Mouse (Mus musculus): ENCODE measurements at regions not wholly inside any gene's neighbourhood (a gene's known extent, or its start where the extent isn't known, plus 50 kb on each side); places are given as distances from the start of the nearest gene placed in this dataset.

DNA sequence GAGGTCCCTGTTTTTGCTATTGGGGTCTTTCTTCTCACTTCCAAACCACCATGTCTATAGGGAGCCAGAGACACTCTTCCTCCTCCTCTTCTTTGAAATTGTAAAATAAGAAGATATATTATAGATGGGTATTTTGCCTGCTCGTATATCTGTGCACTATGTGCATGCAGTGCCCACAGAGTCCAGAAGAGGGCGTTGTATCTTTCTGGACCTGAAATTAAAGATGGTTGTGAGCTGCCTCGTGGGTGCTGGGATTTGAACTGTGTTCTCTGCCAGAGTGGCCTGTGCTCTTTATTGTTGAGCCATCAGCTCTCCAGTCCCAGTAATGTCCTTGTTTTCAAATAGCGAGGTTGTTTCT, 285.7 kb upstream of the Gm10131 start:
- WGBS: 32% methylated on average over 4 of the region's 4 CpGs
- Histone ChIP-seq H3K27ac (ENCODE audit: control insufficient read depth, insufficient read depth, low read depth, low read length, poor library complexity) (no peak overlapping the region), H3K4me1 (ENCODE audit: control insufficient read depth, insufficient read depth, low read length) (no peaks in the 10 kb centered on the region), H3K4me3 (replicated peaks; ENCODE audit: control insufficient read depth, low read depth, low read length) (no peak overlapping the region)
- TF ChIP-seq CTCF (IDR thresholded peaks at IDR 0.05; ENCODE audit: control insufficient read depth, insufficient read depth, low read length): no peak
- no peak for TF ChIP-seq POLR2A (IDR thresholded peaks at IDR 0.05; ENCODE audit: borderline replicate concordance, control insufficient read depth, low read depth, low read length)

DNA sequence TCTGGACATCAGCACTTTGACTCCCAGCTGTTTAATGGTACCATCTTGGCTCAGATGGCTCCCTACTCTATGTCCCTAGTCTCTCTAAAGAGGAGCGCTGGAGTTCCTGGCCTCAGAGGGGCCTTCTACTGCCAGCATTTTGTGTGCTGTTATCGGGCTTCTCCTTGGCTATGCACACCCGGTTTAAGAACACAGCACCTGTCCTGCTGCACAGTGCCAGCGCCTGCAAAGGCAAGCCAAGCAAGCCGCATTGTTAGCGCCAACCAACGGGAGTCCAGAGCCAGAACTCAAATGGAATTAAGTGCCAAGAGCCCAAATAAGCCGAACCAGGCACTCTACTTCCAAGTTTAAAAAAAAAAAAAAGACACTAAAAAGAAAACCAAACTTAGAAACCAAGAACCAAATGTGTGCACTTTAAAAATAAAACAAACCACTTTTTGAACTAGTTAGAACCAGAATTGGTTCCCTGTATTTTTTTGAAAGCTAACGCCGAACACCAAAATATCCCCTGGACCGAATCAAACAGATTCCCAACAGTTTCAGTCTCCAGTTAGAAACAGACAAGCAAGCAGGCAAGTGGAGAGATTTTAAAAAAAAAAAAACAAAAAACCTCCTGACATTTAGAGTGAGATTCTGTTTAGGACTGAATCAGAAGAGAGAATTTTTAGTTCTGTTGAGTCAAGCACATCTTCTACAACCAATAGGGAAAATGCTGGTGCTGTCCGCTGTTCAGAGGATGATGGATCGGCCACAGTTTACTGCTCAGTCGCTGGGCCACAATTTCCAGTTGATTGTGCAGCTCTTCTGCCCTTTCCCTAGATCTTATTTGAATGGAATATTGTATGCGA, 281.7 kb upstream of the Gm10131 start:
- WGBS: 81% methylated on average over 15 of the region's 15 CpGs
- H3K27ac ChIP-seq (ENCODE audit: control insufficient read depth, insufficient read depth, low read depth, low read length, poor library complexity): no peak overlapping the region
- H3K4me1 ChIP-seq (ENCODE audit: control insufficient read depth, insufficient read depth, low read length): no peaks in the 10 kb centered on the region
- TF ChIP-seq CTCF (IDR thresholded peaks at IDR 0.05; ENCODE audit: control insufficient read depth, insufficient read depth, low read length): no peak
- no peak for TF ChIP-seq POLR2A (IDR thresholded peaks at IDR 0.05; ENCODE audit: borderline replicate concordance, control insufficient read depth, low read depth, low read length)
- H3K4me3 ChIP-seq (replicated peaks; ENCODE audit: control insufficient read depth, low read depth, low read length): no peak overlapping the region

DNA sequence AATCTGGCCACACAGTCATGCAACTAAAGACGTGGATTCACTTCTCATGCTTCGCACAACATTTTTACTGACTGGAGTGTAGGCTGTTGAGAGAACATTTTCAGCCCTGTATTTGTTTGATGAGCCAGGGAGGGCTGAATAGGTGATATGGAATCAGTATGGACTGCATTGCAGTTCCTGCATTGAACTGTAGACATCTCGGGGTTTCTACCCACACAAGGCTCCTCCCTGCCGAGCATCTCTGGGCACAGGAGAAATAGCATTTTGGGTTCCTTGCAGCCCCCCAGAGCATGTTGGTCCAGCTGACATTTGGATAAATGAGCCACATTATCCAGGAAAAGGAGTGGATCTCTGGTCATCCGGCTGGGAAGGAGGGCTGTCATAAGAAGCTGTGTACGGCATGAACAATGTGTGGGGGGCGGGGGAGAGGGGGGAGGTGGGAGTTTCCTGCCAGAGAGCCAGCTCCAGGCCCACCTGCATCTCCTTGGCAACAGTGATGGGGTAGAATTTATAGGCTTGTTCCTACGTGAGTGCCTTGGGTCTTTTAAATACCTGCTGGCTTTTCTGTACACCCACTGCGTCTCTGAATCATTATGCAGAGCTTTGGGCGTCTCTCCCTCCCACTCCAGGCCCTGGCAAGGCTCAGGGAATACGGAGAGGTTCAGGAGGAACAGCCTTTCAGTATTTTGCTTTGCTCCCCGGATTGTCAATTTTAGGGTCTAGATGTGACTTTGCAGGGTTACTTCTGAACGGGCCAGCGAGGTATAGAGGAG, 280.9 kb upstream of the Gm10131 start:
- WGBS: 75% methylated on average over 14 of the region's 14 CpGs

DNA sequence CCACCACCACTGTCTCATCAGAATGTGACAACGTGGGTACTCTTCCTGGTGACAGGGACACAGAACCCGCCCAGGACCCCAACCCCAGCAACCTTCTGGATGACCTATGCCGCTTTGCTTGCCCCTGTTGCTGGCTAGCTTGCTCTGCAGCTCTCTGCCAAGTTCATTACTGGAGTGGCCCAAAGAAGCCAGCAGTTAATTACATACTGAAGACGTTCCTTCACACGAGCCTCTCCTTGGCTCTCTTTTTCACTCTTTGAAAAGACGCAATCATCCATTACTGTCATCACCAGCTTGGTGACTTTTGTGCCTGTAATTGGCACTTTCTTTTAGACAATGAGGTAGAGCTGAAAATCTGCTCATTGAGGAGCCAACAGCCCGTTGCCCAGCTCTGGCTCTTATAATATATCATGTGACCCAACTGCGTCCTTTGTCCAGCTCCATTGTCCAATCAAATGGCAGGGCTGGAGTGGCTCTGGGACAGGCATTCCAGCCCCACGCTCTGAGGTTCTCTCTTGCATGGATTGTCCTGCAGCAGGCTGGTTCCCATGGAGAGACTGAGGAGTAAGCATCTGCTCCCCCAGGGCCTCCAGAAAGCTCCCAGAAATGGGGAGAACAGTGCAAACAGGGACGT, 274.4 kb upstream of the Gm10131 start:
- 79% methylated on average over 10 of the region's 10 CpGs for WGBS
- Histone ChIP-seq H3K4me3 (replicated peaks; ENCODE audit: control insufficient read depth, low read depth, low read length) (no peak overlapping the region), H3K4me1 (ENCODE audit: control insufficient read depth, insufficient read depth, low read length) (no peaks in the 10 kb centered on the region), H3K27ac (ENCODE audit: control insufficient read depth, insufficient read depth, low read depth, low read length, poor library complexity) (no peak overlapping the region)
- no peak for TF ChIP-seq POLR2A (IDR thresholded peaks at IDR 0.05; ENCODE audit: borderline replicate concordance, control insufficient read depth, low read depth, low read length)
- no peak for TF ChIP-seq CTCF (IDR thresholded peaks at IDR 0.05; ENCODE audit: control insufficient read depth, insufficient read depth, low read length)

More for the DNA sequence above, 280.9 kb upstream of the Gm10131 start:
- TF ChIP-seq POLR2A (IDR thresholded peaks at IDR 0.05; ENCODE audit: borderline replicate concordance, control insufficient read depth, low read depth, low read length) (no peak), CTCF (IDR thresholded peaks at IDR 0.05; ENCODE audit: control insufficient read depth, insufficient read depth, low read length) (no peak)
- Histone ChIP-seq H3K27ac (ENCODE audit: control insufficient read depth, insufficient read depth, low read depth, low read length, poor library complexity) (no peak overlapping the region), H3K4me1 (ENCODE audit: control insufficient read depth, insufficient read depth, low read length) (no peaks in the 10 kb centered on the region), H3K4me3 (replicated peaks; ENCODE audit: control insufficient read depth, low read depth, low read length) (no peak overlapping the region)

DNA sequence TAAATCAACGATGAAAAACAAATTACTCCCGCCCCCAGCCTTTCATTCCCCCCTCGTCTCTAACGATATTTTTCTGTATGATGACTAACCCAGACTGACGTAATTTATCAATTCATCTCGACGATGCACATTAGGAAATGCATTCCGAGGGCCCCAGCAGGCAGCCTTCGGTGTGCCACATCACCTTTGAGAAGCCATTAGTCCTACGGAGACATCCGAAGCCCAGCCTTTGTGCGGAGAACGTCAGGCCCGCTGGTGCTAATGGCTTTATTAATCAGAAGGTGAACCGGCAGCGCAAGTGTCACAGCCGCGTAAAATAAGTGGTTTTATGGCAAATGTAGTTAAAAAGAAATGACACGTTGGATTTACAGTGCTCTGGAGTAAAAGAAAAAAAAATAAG, 269.1 kb upstream of the Gm10131 start:
- 81% methylated on average over 19 of the region's 19 CpGs for WGBS
- Histone ChIP-seq H3K4me1 (ENCODE audit: control insufficient read depth, insufficient read depth, low read length) (no peaks in the 10 kb centered on the region), H3K4me3 (replicated peaks; ENCODE audit: control insufficient read depth, low read depth, low read length) (no peak overlapping the region), H3K27ac (ENCODE audit: control insufficient read depth, insufficient read depth, low read depth, low read length, poor library complexity) (no peak overlapping the region)
- no peak for TF ChIP-seq POLR2A (IDR thresholded peaks at IDR 0.05; ENCODE audit: borderline replicate concordance, control insufficient read depth, low read depth, low read length)

DNA sequence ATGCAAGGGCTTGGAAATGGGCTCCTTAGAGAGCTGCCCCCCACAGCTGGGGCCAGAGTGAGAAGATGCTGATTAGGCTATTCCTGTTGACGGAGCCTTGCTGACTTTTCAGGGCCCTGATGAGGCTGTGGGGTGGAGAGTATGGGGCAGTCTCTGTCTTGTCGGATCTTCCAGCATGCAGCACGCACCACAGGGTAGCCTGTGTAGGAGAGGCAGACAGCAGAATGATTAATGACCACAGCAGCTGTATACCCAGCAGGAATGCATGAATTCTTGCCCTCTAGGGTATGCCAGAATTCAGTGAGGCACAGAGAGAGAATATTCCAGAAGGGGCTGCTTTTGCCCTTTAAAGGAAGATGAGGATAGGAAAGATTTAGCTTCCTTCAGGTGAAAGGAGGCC, 265.6 kb upstream of the Gm10131 start:
- H3K4me1 ChIP-seq (ENCODE audit: control insufficient read depth, insufficient read depth, low read length): no peaks in the 10 kb centered on the region
- WGBS: 56% methylated on average over 3 of the region's 3 CpGs
- H3K4me3 ChIP-seq (replicated peaks; ENCODE audit: control insufficient read depth, low read depth, low read length): no peak overlapping the region
- TF ChIP-seq POLR2A (IDR thresholded peaks at IDR 0.05; ENCODE audit: borderline replicate concordance, control insufficient read depth, low read depth, low read length) (no peak), CTCF (IDR thresholded peaks at IDR 0.05; ENCODE audit: control insufficient read depth, insufficient read depth, low read length) (no peak)
- no peak overlapping the region for H3K27ac ChIP-seq (ENCODE audit: control insufficient read depth, insufficient read depth, low read depth, low read length, poor library complexity)

DNA sequence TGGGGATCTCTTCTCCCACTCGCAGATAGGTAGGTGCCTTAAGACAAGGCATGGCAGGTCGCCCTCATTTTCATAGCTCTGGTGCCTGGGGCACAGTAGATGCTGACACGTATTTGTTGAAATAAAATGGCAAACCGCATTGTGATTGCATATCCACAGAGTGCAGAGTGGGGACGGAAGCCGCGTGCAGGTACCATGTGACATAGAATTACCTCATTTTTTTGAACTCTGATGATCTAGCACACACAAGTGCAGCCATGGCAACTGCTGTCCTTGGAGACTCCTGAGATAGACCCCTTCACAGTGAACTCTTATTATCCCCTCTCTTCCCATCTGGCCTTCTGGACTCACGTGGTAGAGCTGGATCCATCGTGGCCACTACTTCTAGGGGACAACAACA, 262.7 kb upstream of the Gm10131 start:
- H3K4me1 ChIP-seq (ENCODE audit: control insufficient read depth, insufficient read depth, low read length): no peaks in the 10 kb centered on the region
- WGBS: 80% methylated on average over 9 of the region's 9 CpGs
- TF ChIP-seq POLR2A (IDR thresholded peaks at IDR 0.05; ENCODE audit: borderline replicate concordance, control insufficient read depth, low read depth, low read length) (no peak), CTCF (IDR thresholded peaks at IDR 0.05; ENCODE audit: control insufficient read depth, insufficient read depth, low read length) (no peak)

DNA sequence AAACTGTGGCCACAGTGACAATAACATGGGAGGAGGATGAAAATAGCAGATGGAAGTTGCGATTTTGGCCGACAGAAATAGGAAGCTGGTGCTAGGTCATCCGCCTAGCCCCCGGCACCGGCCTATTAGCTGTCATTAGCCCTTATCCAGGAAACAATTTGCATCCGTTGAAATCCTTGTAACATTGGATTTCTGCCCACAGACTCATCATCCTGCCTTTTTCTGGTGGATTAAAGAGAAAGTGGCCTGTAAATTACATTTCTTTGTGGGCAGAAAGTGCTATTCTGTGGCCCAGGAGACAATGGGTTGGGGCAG, 261.1 kb upstream of the Gm10131 start:
- H3K27ac ChIP-seq (ENCODE audit: control insufficient read depth, insufficient read depth, low read depth, low read length, poor library complexity): no peak overlapping the region
- H3K4me3 ChIP-seq (replicated peaks; ENCODE audit: control insufficient read depth, low read depth, low read length): no peak overlapping the region
- TF ChIP-seq CTCF (IDR thresholded peaks at IDR 0.05; ENCODE audit: control insufficient read depth, insufficient read depth, low read length) (no peak), POLR2A (IDR thresholded peaks at IDR 0.05; ENCODE audit: borderline replicate concordance, control insufficient read depth, low read depth, low read length) (no peak)
- 66% methylated on average over 6 of the region's 6 CpGs for WGBS
- H3K4me1 ChIP-seq (ENCODE audit: control insufficient read depth, insufficient read depth, low read length): no peaks in the 10 kb centered on the region

More for the DNA sequence above, 262.7 kb upstream of the Gm10131 start:
- no peak overlapping the region for H3K27ac ChIP-seq (ENCODE audit: control insufficient read depth, insufficient read depth, low read depth, low read length, poor library complexity)
- no peak overlapping the region for H3K4me3 ChIP-seq (replicated peaks; ENCODE audit: control insufficient read depth, low read depth, low read length)
